Mouse (Mus musculus): ENCODE measurements around the gene Gabrg2.

Gene Gabrg2

GRCm38 (mm10) chr11:42000190-42001098 is at the start of gene Gabrg2:
Gabrg2 (minus strand) TSS chr11:42000857.
- no peak for DNase-seq (ENCODE audit: low spot score in 2 of 2)

- DNase-seq (ENCODE audit: low spot score in 2 of 2), result no peak
Measured at GRCm38 (mm10) chr11:42048201-42048600, 47.5 kb upstream of the Gabrg2 start.

GRCm38 (mm10) chr11:41999468-41999881 is 1.2 kb downstream of the Gabrg2 start:
- DNase-seq (ENCODE audit: low spot score in 2 of 2), result no peak

GRCm38 (mm10) chr11:41980152-41980551 is 20.5 kb downstream of the Gabrg2 start:
- DNase-seq (ENCODE audit: low spot score in 2 of 2), result no peak

GRCm38 (mm10) chr11:41968595-41968994 is 32.1 kb downstream of the Gabrg2 start:
- no peak for DNase-seq (ENCODE audit: low spot score in 2 of 2)

GRCm38 (mm10) chr11:41962706-41963105 is 38.0 kb downstream of the Gabrg2 start:
- no peak for DNase-seq (ENCODE audit: low spot score in 2 of 2)

GRCm38 (mm10) chr11:41953550-41953949 is 47.1 kb downstream of the Gabrg2 start:
- no peak for DNase-seq (ENCODE audit: low spot score in 2 of 2)

- no peak for DNase-seq (ENCODE audit: low spot score in 2 of 2)
Measured at GRCm38 (mm10) chr11:41951898-41952297, 48.8 kb downstream of the Gabrg2 start.

- DNase-seq (ENCODE audit: low spot score in 2 of 2), result no peak
Measured at GRCm38 (mm10) chr11:41945471-41945870, 55.2 kb downstream of the Gabrg2 start.

- no peak for DNase-seq (ENCODE audit: low spot score in 2 of 2)
Measured at GRCm38 (mm10) chr11:41937979-41938378, 62.7 kb downstream of the Gabrg2 start.

GRCm38 (mm10) chr11:41918864-41919263 is 81.8 kb downstream of the Gabrg2 start:
- no peak for DNase-seq (ENCODE audit: low spot score in 2 of 2)

GRCm38 (mm10) chr11:41914066-41914465 is 86.6 kb downstream of the Gabrg2 start:
- no peak for DNase-seq (ENCODE audit: low spot score in 2 of 2)

GRCm38 (mm10) chr11:41903661-41904060 is 97.0 kb downstream of the Gabrg2 start:
- DNase-seq (ENCODE audit: low spot score in 2 of 2), result no peak
